Mouse (Mus musculus) liver, adult 2 months (tissue): Measurements from ENCODE around the gene Insc.

ENCODE experiments used
- CTCF ChIP-seq: fragments of 200-500 bp; IDR thresholded peaks from 2 replicates; pipeline ENCODE4 v1.5.1; 2011; ENCODE audit warnings: low read depth, low read length, control low read depth
- POLR2A ChIP-seq: fragments of 200-500 bp; IDR thresholded peaks from 2 replicates; pipeline ENCODE4 v1.6.1; 2011; ENCODE audit warnings: low read length, control low read depth; ENCODE audit not compliant: insufficient read depth; ENCODE audit errors: extremely low read depth

- TF ChIP-seq CTCF (no peak), POLR2A (no peak)
These were observed 10.0 kb downstream of the Insc start for GRCm38 (mm10) chr7:114753471-114753870.
